Mouse (Mus musculus): ENCODE data around the gene Dapp1. TPM values are rescaled to one million over a fixed set of nuclear protein-coding genes. Genes with fewer than 3 reads are reported as not detected.

Dapp1 gene
- total and polyA plus RNA-seq, 3 experiments: 4.0 to 6.9 (median 5.0) TPM

DNA sequence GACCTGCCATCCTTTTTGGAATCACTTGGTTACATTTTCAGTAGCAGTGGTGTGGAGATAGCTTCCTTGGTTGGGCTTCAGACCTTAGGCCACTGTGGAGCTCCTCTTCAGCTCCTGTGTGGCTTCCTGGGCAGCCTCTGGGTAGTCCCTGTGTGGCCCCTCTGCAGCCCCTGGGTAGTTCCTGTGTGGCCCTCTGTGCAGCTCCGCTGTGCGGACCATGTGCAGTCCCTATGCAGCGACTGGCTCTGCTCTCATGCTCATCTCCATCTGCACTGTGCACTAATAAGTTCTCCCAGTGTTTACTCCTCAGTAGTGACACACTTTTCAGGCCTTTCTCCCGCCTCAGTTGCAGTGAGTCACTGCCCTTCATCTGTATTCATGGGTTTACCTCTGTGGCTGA, 89.2 kb downstream of the Dapp1 start:
- Histone ChIP-seq H3K27me3 (ENCODE audit: control insufficient read depth, insufficient read depth, low read length) (no peaks in the 10 kb centered on the region), H3K79me2 (replicated peaks; ENCODE audit: control insufficient read depth, insufficient read depth, low read length) (no peaks in the 10 kb centered on the region; the same call in 1 of the 2 replicates), H3K4me3 (no peak overlapping the region), H3K27ac (no peak overlapping the region), H3K36me3 (ENCODE audit: control insufficient read depth, insufficient read depth, low read length) (no peaks in the 10 kb centered on the region), H3K4me1 (ENCODE audit: control insufficient read depth, insufficient read depth, low read length) (no peaks in the 10 kb centered on the region), H3K9ac (ENCODE audit: low read depth, low read length) (no peak overlapping the region)
- WGBS: 97% methylated on average over 4 of the region's 4 CpGs
- intact Hi-C loops (cut with DNase I): no loop called here
- TF ChIP-seq EP300 (IDR thresholded peaks at IDR 0.05; ENCODE audit: insufficient read depth, low read depth, low read length) (no peak), CTCF (IDR thresholded peaks at IDR 0.05) (no peak), POLR2A (IDR thresholded peaks at IDR 0.05; ENCODE audit: insufficient read depth, low read depth, low read length) (no peak)
- no peak for DNase-seq

DNA sequence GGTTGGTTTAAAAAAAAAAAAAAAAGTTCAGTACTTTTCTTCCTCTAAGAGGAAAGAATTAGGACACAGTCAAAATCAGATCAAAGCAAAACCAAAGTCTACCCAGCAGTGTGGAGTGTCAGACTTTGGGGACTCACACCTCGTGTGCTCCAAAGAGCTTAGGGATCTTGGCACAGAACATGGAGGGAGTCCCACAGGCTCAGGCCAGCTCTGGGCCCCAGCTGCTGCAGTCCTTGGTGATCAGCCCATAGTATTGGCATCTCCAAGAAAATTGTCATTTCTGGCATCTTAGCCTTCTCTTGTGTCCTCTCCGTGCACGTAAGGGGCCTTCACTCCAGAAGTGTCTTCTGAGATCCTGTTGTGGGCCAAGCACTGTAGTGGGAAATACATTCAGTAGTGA, 90.3 kb downstream of the Dapp1 start:
- H3K27ac ChIP-seq: no peak overlapping the region
- H3K36me3 ChIP-seq (ENCODE audit: control insufficient read depth, insufficient read depth, low read length): no peaks in the 10 kb centered on the region
- no peak for TF ChIP-seq POLR2A (IDR thresholded peaks at IDR 0.05; ENCODE audit: insufficient read depth, low read depth, low read length)
- no peak for TF ChIP-seq EP300 (IDR thresholded peaks at IDR 0.05; ENCODE audit: insufficient read depth, low read depth, low read length)
- no peak for TF ChIP-seq CTCF (IDR thresholded peaks at IDR 0.05)
- H3K27me3 ChIP-seq (ENCODE audit: control insufficient read depth, insufficient read depth, low read length): no peaks in the 10 kb centered on the region
- WGBS: 76% methylated on average over 3 of the region's 3 CpGs
- no peak overlapping the region for H3K9ac ChIP-seq (ENCODE audit: low read depth, low read length)
- H3K4me3 ChIP-seq: no peak overlapping the region
- no peak for DNase-seq
- intact Hi-C loops (cut with DNase I): no loop called here
- H3K4me1 ChIP-seq (ENCODE audit: control insufficient read depth, insufficient read depth, low read length): no peaks in the 10 kb centered on the region
- no peaks in the 10 kb centered on the region; the same call in 1 of the 2 replicates for H3K79me2 ChIP-seq (replicated peaks; ENCODE audit: control insufficient read depth, insufficient read depth, low read length)

- no peaks in the 10 kb centered on the region for H3K4me1 ChIP-seq (ENCODE audit: control insufficient read depth, insufficient read depth, low read length)
- no peaks in the 10 kb centered on the region for H3K27me3 ChIP-seq (ENCODE audit: control insufficient read depth, insufficient read depth, low read length)
- TF ChIP-seq EP300 (IDR thresholded peaks at IDR 0.05; ENCODE audit: insufficient read depth, low read depth, low read length) (no peak), POLR2A (IDR thresholded peaks at IDR 0.05; ENCODE audit: insufficient read depth, low read depth, low read length) (no peak), CTCF (IDR thresholded peaks at IDR 0.05) (no peak)
- no peak overlapping the region for H3K9ac ChIP-seq (ENCODE audit: low read depth, low read length)
- H3K79me2 ChIP-seq (replicated peaks; ENCODE audit: control insufficient read depth, insufficient read depth, low read length): no peaks in the 10 kb centered on the region; the same call in 1 of the 2 replicates
- WGBS: 82% methylated on average over 7 of the region's 7 CpGs
- DNase-seq: no peak
- intact Hi-C loops (cut with DNase I): no loop called here
- no peak overlapping the region for H3K4me3 ChIP-seq
- H3K36me3 ChIP-seq (ENCODE audit: control insufficient read depth, insufficient read depth, low read length): no peaks in the 10 kb centered on the region
- no peak overlapping the region for H3K27ac ChIP-seq
These were observed 93.4 kb downstream of the Dapp1 start for GRCm38 (mm10) chr3:137887961-137888360.

DNA sequence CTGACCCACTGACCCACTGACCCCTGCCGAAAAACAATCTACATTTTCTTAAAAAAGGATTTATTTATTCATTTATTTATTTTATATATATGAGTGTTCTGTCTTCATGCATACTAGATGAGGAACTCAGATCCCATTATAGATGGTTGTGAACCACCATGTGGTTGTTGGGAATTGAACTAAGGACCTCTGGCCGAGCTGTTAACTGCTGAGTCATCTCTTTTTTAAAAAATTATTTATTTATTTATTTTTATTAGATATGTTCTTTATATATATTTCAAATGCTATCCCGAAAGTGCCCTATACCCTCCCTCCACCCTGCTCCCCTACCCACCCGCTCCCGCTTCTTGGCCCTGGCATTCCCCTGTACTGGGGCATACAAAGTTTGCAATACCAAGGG, 100.3 kb downstream of the Dapp1 start:
- TF ChIP-seq POLR2A (IDR thresholded peaks at IDR 0.05; ENCODE audit: insufficient read depth, low read depth, low read length) (no peak), CTCF (IDR thresholded peaks at IDR 0.05) (no peak)
- H3K36me3 ChIP-seq (ENCODE audit: control insufficient read depth, insufficient read depth, low read length): no peaks in the 10 kb centered on the region
- no peaks in the 10 kb centered on the region for H3K27me3 ChIP-seq (ENCODE audit: control insufficient read depth, insufficient read depth, low read length)
- DNase-seq: no peak
- WGBS: 96% methylated on average over 5 of the region's 5 CpGs
- H3K27ac ChIP-seq: no peak overlapping the region
- intact Hi-C loops (cut with DNase I): no loop called here
- no peak overlapping the region for H3K9ac ChIP-seq (ENCODE audit: low read depth, low read length)
- H3K4me3 ChIP-seq: no peak overlapping the region
- no peaks in the 10 kb centered on the region; the same call in 1 of the 2 replicates for H3K79me2 ChIP-seq (replicated peaks; ENCODE audit: control insufficient read depth, insufficient read depth, low read length)
- H3K4me1 ChIP-seq (ENCODE audit: control insufficient read depth, insufficient read depth, low read length): no peaks in the 10 kb centered on the region

Other genes starting within 250 kb of the Dapp1 start
- 10 to 100 TPM; 53.7 to 53.9 TPM for gene H2afz, start 117.1 kb downstream of the Dapp1 start, total RNA-seq (2021)
- gene H2afz, start 117.1 kb downstream of the Dapp1 start, polyA plus RNA-seq (2012; rRNA removed): 103 and 154 TPM in 2 replicates
- gene Dnajb14, start 113.9 kb downstream of the Dapp1 start, total RNA-seq (2021): 10 to 100 TPM; 10.1 to 11.5 TPM
- gene Dnajb14, start 113.9 kb downstream of the Dapp1 start, polyA plus RNA-seq (2012; rRNA removed): 3.2 and 7.8 TPM in 2 replicates
- 100 to 1,000 TPM in 1 of 2 experiments, 10 to 100 TPM in 1; 88.9 to 107 TPM for gene Lamtor3, start 63.0 kb downstream of the Dapp1 start, total RNA-seq (2021)
- gene Lamtor3, start 63.0 kb downstream of the Dapp1 start, polyA plus RNA-seq (2012; rRNA removed): 48.7 and 77.2 TPM in 2 replicates
- gene 1110002E22Rik, start 83.5 kb upstream of the Dapp1 start, total RNA-seq (2021): 10 to 100 TPM; 48.1 to 48.8 TPM
- gene 1110002E22Rik, start 83.5 kb upstream of the Dapp1 start, polyA plus RNA-seq (2012; rRNA removed): 14.7 and 22.9 TPM in 2 replicates
- 1 to 10 TPM in 1 of 2 experiments, under 1 TPM in 1; 0.77 to 1.4 TPM for gene Gm5105, start 85.8 kb upstream of the Dapp1 start, total RNA-seq (2021)
- 1.4 and 2.0 TPM in 2 replicates for gene Gm5105, start 85.8 kb upstream of the Dapp1 start, polyA plus RNA-seq (2012; rRNA removed)
- gene Trmt10a, start 161.9 kb upstream of the Dapp1 start, total RNA-seq (2021): 1 to 10 TPM; 3.2 to 3.8 TPM
- 0.47 and 1.3 TPM in 2 replicates for gene Trmt10a, start 161.9 kb upstream of the Dapp1 start, polyA plus RNA-seq (2012; rRNA removed)
- gene Mttp, start 163.4 kb upstream of the Dapp1 start, total RNA-seq (2021): 1 to 10 TPM; 5.9 to 6.9 TPM
- 2.0 and 3.0 TPM in 2 replicates for gene Mttp, start 163.4 kb upstream of the Dapp1 start, polyA plus RNA-seq (2012; rRNA removed)
- not detected for gene 4930579F01Rik, start 212.3 kb upstream of the Dapp1 start, total RNA-seq (2021)
- gene 4930579F01Rik, start 212.3 kb upstream of the Dapp1 start, polyA plus RNA-seq (2012; rRNA removed): 0.06 TPM in 1 of 2 replicates, not detected in the other
- gene Adh7, start 236.2 kb upstream of the Dapp1 start, total RNA-seq (2021): under 1 TPM in 1 of 2 experiments, not detected in 1; 0.73 TPM
- gene Adh7, start 236.2 kb upstream of the Dapp1 start, polyA plus RNA-seq (2012; rRNA removed): 0.15 and 1.4 TPM in 2 replicates